Mouse (Mus musculus): ENCODE measurements around the gene Gm11127.
"Not testable (repeated sequence)": the region's sequence is repeated elsewhere in the genome, so short reads cannot be mapped to it uniquely, and the experiment has no call there.

Gene Gm11127

GRCm38 (mm10) chr17:36031583-36032331 is 26.4 kb downstream of the Gm11127 start:
- DNase-seq: peak; percentile 54 to 74

GRCm38 (mm10) chr17:36030703-36031582 is 27.2 kb downstream of the Gm11127 start:
- DNase-seq: not testable (repeated sequence)

DNA sequence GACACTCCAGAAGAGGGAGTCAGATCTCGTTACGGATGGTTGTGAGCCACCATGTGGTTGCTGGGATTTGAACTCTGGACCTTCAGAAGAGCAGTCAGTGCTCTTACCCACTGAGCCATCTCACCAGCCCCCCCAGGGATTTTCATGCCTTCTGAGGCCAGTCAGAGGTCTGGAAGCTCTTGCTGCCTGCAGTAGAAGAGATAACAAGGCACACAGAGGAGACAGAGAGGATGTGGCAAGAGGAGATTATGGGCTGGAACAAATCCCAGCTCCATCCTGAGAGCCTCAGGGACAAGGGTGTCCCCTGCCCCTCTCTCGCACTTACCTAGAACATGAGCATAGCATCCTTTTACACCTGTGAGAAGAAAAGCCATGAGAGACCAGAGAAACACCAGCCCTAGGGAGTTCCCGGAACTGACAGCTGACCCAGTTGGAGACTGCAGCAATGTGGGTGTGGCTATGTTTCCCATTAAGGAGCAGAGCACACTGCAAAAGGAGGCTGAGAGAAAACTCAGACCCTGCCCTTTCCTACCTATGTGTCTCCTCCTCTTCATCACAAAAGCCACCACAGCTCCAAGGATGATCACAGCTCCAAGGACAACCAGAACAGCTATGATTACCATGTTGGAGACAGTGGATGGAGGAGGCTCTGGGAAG is 28.0 kb downstream of the Gm11127 start:
- DNase-seq: peak; percentile 37 to 43

- DNase-seq: no peak
These were observed 29.1 kb downstream of the Gm11127 start for GRCm38 (mm10) chr17:36028879-36029619.

DNA sequence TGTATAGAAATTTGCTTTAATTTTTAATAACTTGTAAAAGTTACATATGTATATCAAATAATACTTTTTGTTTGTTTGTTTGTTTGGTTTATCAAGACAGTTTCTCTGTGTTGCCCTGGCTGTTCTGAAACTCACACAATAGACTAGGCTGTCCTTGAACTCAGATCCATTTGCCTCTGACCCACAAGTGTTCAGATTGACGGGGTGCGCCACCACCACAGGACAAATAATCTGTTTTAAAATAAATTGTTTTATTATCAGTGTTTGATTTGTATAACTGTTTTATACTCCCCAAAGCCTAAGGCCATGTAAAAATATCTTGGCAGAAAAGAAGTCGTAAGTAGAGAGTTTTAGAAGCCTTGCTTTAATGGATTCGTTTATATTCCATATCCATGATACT is 30.5 kb downstream of the Gm11127 start:
- no peak for DNase-seq

- no peak for DNase-seq
These were observed 32.3 kb downstream of the Gm11127 start for GRCm38 (mm10) chr17:36025901-36026300.

GRCm38 (mm10) chr17:36025197-36025596 is 33.0 kb downstream of the Gm11127 start:
- no peak for DNase-seq

DNA sequence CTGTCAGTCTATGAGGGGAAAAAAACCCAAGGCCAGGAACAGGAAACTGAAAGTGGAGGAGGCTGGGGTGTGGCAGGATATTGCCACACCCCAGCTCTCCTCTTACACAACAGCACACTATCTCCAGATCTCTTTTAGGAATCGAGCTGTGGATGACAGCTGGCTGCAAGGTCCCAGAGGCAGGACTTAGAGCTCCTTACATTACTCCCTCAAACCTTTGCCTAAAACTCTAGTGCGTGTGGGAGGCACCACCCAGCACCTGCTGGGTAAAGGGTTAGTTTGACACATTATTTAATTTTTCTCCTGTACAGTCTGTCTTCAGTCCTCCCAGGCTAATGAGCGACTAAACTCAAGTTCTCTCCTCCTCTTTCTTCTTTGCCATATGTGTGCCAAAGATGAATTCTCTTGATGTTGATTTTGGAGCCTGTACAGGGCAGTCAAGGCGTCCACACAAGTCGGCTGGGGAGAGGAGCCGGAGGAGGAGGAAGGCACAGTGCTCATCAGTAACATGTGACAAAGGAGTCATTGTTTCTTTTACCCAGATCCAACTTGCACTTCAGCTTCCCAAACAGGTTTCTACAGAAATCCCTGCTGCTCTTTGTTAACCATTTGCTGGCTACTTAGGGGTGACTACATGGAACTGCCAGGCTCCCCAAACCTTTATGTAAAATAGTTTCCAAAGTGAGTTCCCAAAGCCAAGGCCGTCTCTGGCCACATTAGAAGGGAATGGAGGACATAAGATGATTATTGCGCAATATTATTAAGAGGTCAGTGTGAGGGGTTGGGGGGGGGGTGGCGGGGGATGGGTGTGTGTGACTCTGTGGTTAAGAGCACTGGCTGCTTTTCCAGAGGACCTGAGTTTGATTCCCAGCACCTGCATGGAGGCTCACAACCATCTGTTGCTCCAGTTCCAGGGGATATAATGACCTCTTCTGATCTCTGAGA is 34.2 kb downstream of the Gm11127 start:
- DNase-seq: peak; percentile 56 to 71

- DNase-seq: no peak
These were observed 35.2 kb downstream of the Gm11127 start for GRCm38 (mm10) chr17:36022922-36023321.

- DNase-seq: no peak
These were observed 36.1 kb downstream of the Gm11127 start for GRCm38 (mm10) chr17:36022098-36022497.

GRCm38 (mm10) chr17:36021309-36021708 is 36.9 kb downstream of the Gm11127 start:
- DNase-seq: no peak

GRCm38 (mm10) chr17:36020191-36021073 is 37.7 kb downstream of the Gm11127 start, which contains the start of gene H2-T24:
Gene H2-T24, minus strand, starts transcription at chr17:36020560.
- peak; percentile 89 for DNase-seq

- no peak for DNase-seq
These were observed 38.7 kb downstream of the Gm11127 start for GRCm38 (mm10) chr17:36019519-36019918.

- peak; percentile 62 to 78 for DNase-seq
These were observed 39.2 kb downstream of the Gm11127 start for GRCm38 (mm10) chr17:36018979-36019378.

DNA sequence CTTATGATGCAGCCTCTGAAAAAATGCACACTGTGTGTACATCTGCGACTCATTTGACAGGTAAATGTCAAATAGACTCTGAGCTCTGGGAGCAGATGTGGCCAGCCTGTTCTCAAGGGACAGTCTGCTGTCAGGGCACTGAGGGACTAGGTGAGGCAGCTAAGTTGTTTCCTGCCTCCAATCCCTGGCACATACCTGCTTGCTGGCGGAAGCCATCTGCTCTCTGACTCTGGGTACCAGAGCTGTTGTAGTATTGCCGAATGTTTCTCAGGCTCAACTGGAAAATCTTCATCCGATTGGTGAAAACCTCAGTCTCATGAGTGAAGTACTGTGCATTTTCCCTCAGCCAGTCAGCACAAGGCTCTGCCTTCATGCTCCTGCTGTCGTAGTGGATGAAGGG is 41.1 kb downstream of the Gm11127 start:
- no peak for DNase-seq

GRCm38 (mm10) chr17:36014977-36015376 is 43.2 kb downstream of the Gm11127 start:
- no peak for DNase-seq
